Mouse (Mus musculus): ENCODE results near the gene Klhl41. TPM values are rescaled to one million over a fixed set of nuclear protein-coding genes. Genes with fewer than 3 reads are reported as not detected.
"Not testable (repeated sequence)": the region's sequence is repeated elsewhere in the genome, so short reads cannot be mapped to it uniquely, and the experiment has no call there.

Gene Klhl41
- polyA plus RNA-seq, 1 experiment from 2014 or later: 1.5 TPM

DNA sequence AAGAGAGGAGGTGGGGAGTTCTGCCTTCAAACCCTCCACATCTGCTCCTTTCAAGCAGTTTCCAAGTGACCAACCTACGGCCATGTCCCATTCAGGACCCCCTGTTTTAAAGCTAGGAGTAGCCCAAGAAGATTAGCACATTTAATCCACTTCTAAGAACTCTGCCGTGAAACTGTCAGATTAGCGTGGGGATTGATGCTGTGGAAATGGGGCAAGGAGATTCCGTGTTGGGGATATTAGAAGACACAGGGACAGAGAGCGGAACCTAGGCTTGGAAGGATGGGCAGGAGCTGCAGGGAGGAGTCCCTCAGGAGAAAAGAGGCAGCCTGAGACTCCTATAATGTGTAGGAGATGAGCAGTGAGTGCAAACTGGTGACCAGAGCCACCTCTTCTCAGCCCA lies 20.2 kb upstream of the Klhl41 start:
- no peaks in the 10 kb centered on the region for H3K27me3 ChIP-seq
- H3K4me2 ChIP-seq: no peak overlapping the region
- no peak overlapping the region for H3K27ac ChIP-seq (replicated peaks)
- no peaks in the 10 kb centered on the region for H3K36me3 ChIP-seq (replicated peaks)
- no peaks in the 10 kb centered on the region for H3K9me3 ChIP-seq (replicated peaks)
- ATAC-seq (ENCODE audit: insufficient read depth): no peak
- no peak overlapping the region for H3K9ac ChIP-seq
- H3K4me1 ChIP-seq (replicated peaks): peaks cover 13% of the 10 kb centered on the region
- whole genome bisulfite sequencing (ENCODE audit: insufficient replicate concordance): 71% methylated on average over 5 of the region's 5 CpGs
- H3K4me3 ChIP-seq (replicated peaks): no peak overlapping the region

DNA sequence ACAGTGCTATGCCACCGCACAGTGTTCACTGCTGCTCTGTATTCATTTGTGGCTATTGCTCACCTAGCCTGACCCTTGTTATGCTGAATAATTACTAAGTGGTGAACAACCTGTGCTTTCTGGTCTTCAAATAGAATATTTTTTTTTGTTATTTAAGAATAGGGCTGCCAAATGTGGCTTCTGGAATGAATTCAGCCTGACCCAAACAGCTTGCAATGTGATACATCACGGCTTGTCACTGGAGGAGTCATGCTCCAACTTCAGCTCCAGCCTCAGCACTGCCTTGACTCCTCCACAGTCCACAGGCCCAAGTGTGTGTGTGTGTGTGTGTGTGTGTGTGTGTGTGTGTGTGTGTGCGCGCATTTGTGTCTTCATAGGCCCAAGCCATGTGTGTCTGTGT lies 10.6 kb upstream of the Klhl41 start:
- ATAC-seq (ENCODE audit: insufficient read depth): no peak
- H3K27me3 ChIP-seq: no peaks in the 10 kb centered on the region
- no peak overlapping the region for H3K27ac ChIP-seq (replicated peaks)
- no peaks in the 10 kb centered on the region for H3K9me3 ChIP-seq (replicated peaks)
- WGBS (ENCODE audit: insufficient replicate concordance): 82% methylated on average over 4 of the region's 4 CpGs
- H3K9ac ChIP-seq: no peak overlapping the region
- no peaks in the 10 kb centered on the region for H3K4me1 ChIP-seq (replicated peaks)
- H3K4me2 ChIP-seq: no peak overlapping the region
- H3K36me3 ChIP-seq (replicated peaks): no peaks in the 10 kb centered on the region
- no peak overlapping the region for H3K4me3 ChIP-seq (replicated peaks)

DNA sequence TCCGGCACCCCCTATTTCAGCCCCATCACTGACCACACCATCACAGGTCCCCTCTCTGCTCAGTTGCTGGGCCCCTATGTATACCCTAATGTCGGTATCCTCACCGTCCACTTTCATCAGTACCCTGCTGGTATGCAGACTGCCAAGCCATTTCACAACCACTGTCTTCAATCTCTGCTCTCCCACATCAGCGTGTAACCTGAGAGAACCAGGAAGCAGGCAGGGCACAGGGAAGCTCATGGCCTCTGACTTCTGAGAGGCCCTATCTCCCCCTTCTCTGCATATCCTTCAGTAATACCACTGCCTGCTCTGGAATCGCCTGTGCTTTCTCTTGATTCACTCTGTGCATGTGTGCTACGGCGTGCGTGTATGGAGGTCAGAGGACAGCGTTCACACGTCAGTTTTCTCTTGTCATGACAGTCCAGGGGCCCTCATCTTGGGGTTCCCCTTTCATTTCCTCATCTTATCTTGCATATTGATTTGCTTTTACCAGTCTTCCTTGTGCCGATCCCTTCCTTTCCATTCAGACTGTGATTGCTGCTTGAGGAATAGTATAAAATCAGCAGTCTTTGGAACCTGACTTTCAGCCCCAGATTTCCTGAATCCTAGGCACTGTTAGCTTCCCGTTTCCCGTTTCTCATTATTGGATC lies 6.0 kb upstream of the Klhl41 start:
- no peaks in the 10 kb centered on the region for H3K4me1 ChIP-seq (replicated peaks)
- no peak overlapping the region for H3K27ac ChIP-seq (replicated peaks)
- WGBS (ENCODE audit: insufficient replicate concordance): 67% methylated on average over 13 of the region's 13 CpGs
- no peaks in the 10 kb centered on the region for H3K9me3 ChIP-seq (replicated peaks)
- H3K4me2 ChIP-seq: 0 out of 2 replicates have a peak overlapping the region, but pooled peaks have one; percentile 10
- no peak for ATAC-seq (ENCODE audit: insufficient read depth)
- H3K9ac ChIP-seq: no peak overlapping the region
- H3K4me3 ChIP-seq (replicated peaks): no peak overlapping the region
- H3K27me3 ChIP-seq: no peaks in the 10 kb centered on the region
- no peaks in the 10 kb centered on the region for H3K36me3 ChIP-seq (replicated peaks)

DNA sequence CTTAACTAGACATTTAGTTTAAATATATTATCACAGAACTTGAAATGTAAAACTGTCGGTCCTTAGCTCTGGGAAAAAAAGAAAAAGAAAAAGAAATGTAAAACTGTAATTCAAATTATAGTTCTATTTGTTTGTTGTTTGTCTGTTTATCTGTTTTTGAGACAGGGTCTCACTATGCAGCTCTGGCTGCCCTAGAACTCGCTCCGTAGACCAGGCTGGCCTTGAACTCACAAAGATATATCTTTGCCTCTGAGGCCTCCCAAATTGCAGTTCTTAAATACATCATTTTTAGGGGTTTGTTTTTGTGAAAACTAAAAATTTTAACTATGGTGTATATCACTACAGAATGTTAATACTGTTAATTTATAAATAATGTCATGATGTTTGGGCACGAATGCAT lies 2.3 kb upstream of the Klhl41 start:
- H3K27ac ChIP-seq (replicated peaks): no peak overlapping the region
- H3K4me3 ChIP-seq (replicated peaks): no peak overlapping the region
- no peaks in the 10 kb centered on the region for H3K27me3 ChIP-seq
- no peaks in the 10 kb centered on the region for H3K4me1 ChIP-seq (replicated peaks)
- no peak for ATAC-seq (ENCODE audit: insufficient read depth)
- no peak overlapping the region for H3K4me2 ChIP-seq
- H3K9me3 ChIP-seq (replicated peaks): no peaks in the 10 kb centered on the region
- WGBS (ENCODE audit: insufficient replicate concordance): 79% methylated on average over 4 of the region's 4 CpGs
- H3K9ac ChIP-seq: no peak overlapping the region
- H3K36me3 ChIP-seq (replicated peaks): no peaks in the 10 kb centered on the region

DNA sequence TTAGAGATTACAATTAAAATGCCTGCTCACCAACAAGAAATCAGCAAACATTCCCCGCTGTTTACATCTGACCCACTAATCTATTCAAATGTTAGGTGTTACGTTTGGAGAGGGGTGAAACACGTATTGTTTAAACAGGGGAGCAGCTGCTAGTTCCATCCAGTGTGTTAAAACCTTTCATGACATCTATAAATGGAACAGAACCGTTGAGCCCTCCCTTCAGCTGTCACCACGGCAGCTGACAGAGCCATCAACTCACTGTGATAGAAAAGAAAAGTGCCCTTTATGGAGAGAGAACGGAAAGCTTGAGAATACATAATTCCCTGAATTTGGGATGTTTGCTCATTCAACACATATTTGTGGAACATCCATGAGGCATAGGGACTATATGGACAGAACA lies 1.5 kb upstream of the Klhl41 start:
- Histone ChIP-seq H3K4me3 (replicated peaks) (no peak overlapping the region), H3K27me3 (no peaks in the 10 kb centered on the region), H3K9me3 (replicated peaks) (no peaks in the 10 kb centered on the region), H3K27ac (replicated peaks) (no peak overlapping the region), H3K36me3 (replicated peaks) (no peaks in the 10 kb centered on the region), H3K9ac (no peak overlapping the region), H3K4me1 (replicated peaks) (no peaks in the 10 kb centered on the region), H3K4me2 (no peak overlapping the region)
- ATAC-seq (ENCODE audit: insufficient read depth): no peak
- WGBS (ENCODE audit: insufficient replicate concordance): 64% methylated on average over 6 of the region's 6 CpGs

DNA sequence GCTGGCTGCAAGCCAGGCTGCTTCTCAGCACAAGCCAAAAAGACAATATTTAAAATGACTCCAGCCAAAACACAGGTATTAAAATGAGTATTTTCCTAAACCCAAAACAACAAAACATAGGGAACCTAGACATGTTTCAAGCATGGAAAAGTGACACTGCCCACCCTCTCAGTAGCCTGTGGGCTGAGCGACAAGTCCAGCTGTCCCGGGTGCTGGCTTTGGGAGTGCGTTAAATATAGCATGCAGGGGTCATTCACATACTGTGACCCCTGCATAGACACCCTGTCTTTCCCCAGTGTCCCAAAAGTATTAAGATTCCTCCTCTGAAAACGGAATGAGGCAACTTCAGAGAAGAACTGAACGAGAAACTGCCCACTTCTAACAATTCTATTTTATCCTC lies 3.8 kb downstream of the Klhl41 start:
- Histone ChIP-seq H3K36me3 (replicated peaks) (no peaks in the 10 kb centered on the region), H3K9ac (no peak overlapping the region), H3K27ac (replicated peaks) (no peak overlapping the region), H3K4me3 (replicated peaks) (no peak overlapping the region), H3K4me2 (no peak overlapping the region), H3K4me1 (replicated peaks) (no peaks in the 10 kb centered on the region), H3K9me3 (replicated peaks) (no peaks in the 10 kb centered on the region), H3K27me3 (no peaks in the 10 kb centered on the region)
- 53% methylated on average over 5 of the region's 5 CpGs for WGBS (ENCODE audit: insufficient replicate concordance)
- no peak for ATAC-seq (ENCODE audit: insufficient read depth)

DNA sequence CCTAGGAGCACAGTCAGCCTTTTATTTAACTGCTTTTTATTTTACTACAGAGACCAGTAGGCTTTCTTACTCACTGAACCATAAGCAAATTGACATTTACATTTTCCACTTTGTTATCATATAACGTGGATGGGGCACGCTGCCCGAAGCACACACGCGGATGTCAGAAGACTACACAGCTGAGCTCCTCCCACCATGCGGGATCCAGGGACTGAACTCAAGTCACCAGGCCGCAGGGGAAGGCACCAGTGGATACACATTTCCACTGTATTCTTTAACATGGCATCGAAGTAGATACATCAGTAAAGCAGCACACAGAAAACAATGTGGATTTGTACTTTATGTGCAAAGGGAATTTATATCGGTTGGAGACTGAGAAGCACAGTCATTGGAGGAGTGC lies 5.3 kb downstream of the Klhl41 start:
- Histone ChIP-seq H3K36me3 (replicated peaks) (no peaks in the 10 kb centered on the region), H3K27me3 (no peaks in the 10 kb centered on the region), H3K4me2 (no peak overlapping the region), H3K4me1 (replicated peaks) (no peaks in the 10 kb centered on the region), H3K9ac (no peak overlapping the region), H3K4me3 (replicated peaks) (no peak overlapping the region), H3K27ac (replicated peaks) (no peak overlapping the region), H3K9me3 (replicated peaks) (no peaks in the 10 kb centered on the region)
- ATAC-seq (ENCODE audit: insufficient read depth): no peak
- WGBS (ENCODE audit: insufficient replicate concordance): 77% methylated on average over 9 of the region's 9 CpGs

DNA sequence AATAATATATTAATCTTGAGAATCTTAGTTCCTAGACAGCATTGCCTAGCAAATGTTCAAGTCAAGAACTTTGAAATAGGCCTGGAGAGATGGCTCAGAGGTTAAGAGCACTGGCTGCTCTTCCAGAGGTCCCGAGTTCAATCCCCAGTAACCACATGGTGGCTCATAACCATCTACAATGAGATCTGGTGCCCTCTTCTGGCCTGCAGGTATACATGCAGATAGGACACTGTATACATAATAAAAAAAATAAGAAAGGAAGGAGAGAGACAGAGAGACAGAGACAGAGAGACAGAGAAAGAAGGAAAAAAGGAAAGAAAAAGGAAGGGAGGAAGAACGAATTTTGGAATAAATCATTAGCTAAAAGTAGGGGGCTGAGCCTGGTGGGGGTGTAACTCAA lies 6.8 kb downstream of the Klhl41 start:
- Histone ChIP-seq H3K4me3 (replicated peaks) (no peak overlapping the region), H3K36me3 (replicated peaks) (no peaks in the 10 kb centered on the region), H3K9ac (no peak overlapping the region), H3K9me3 (replicated peaks) (no peaks in the 10 kb centered on the region), H3K4me1 (replicated peaks) (no peaks in the 10 kb centered on the region), H3K4me2 (no peak overlapping the region), H3K27ac (replicated peaks) (no peak overlapping the region), H3K27me3 (no peaks in the 10 kb centered on the region)
- 21% methylated on average over 2 of the region's 2 CpGs for WGBS (ENCODE audit: insufficient replicate concordance)
- no peak for ATAC-seq (ENCODE audit: insufficient read depth)

DNA sequence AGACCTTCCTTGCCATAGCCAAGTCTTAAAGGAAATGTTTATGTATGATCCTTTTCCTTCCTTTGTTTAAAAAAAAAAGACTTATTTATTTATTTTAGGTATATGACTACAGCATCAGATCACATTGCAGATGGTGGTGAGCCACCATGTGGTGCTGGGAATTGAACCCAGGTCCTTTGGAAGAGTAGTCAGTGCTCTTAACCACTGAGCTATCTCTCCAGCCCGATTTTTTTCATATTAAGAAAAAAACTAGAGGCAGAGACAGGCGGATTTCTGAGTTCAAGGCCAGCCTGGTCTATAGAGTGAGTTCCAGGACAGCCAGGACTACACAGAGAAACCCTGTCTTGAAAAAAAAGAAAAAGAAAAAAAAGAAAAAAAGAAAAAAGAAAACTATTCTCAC lies 7.3 kb downstream of the Klhl41 start:
- ATAC-seq (ENCODE audit: insufficient read depth); H3K9ac ChIP-seq; H3K36me3 ChIP-seq (replicated peaks); H3K4me2 ChIP-seq; H3K27me3 ChIP-seq; H3K4me3 ChIP-seq (replicated peaks); H3K4me1 ChIP-seq (replicated peaks); H3K27ac ChIP-seq (replicated peaks); H3K9me3 ChIP-seq (replicated peaks): not testable (repeated sequence)
- WGBS (ENCODE audit: insufficient replicate concordance): 42% methylated on average over 2 of the region's 2 CpGs

DNA sequence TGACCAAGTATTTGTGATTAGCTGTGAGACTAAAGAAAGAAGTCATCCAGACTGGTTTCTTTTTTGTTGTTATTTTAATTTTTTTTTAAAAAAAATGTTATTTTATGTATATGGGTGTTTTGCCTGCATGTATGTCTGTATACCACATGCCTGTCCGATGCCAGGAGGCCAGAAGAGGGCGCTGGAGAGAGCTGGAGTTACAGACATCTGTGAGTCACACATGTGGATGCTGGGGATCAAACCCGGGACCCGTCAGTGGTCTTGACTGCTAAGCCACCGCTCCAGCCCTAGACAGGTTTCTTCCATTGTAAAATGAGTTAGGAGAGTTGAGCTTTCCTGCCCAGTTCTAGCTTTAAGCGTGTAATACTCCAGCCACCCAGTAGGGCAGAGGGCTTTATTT lies 10.1 kb downstream of the Klhl41 start:
- no peak overlapping the region for H3K4me3 ChIP-seq (replicated peaks)
- H3K4me2 ChIP-seq: no peak overlapping the region
- H3K4me1 ChIP-seq (replicated peaks): no peaks in the 10 kb centered on the region
- no peak overlapping the region for H3K9ac ChIP-seq
- no peak for ATAC-seq (ENCODE audit: insufficient read depth)
- no peaks in the 10 kb centered on the region for H3K9me3 ChIP-seq (replicated peaks)
- 47% methylated on average over 6 of the region's 6 CpGs for WGBS (ENCODE audit: insufficient replicate concordance)
- H3K36me3 ChIP-seq (replicated peaks): no peaks in the 10 kb centered on the region
- H3K27ac ChIP-seq (replicated peaks): no peak overlapping the region
- no peaks in the 10 kb centered on the region for H3K27me3 ChIP-seq

DNA sequence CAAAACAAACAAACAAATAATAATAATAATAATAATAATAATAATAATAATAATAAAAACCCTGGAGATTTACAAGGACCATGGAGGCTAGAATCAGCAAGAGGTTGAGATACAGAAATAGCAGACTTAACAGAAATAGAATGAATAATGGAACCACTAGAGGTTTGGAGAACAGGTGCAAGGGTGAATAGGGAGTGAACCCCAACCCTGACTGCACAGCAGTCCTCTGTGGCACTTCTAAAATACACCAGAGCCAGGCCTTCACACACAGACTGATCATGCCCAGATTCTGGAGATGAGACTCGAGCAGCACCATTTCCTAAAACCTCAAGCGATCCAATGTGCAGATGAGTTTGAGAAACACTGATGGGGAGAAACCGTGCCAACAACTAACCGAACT lies 12.0 kb downstream of the Klhl41 start:
- Histone ChIP-seq H3K9ac (no peak overlapping the region), H3K36me3 (replicated peaks) (no peaks in the 10 kb centered on the region), H3K4me3 (replicated peaks) (no peak overlapping the region), H3K4me2 (no peak overlapping the region), H3K27me3 (no peaks in the 10 kb centered on the region), H3K9me3 (replicated peaks) (no peaks in the 10 kb centered on the region), H3K27ac (replicated peaks) (no peak overlapping the region), H3K4me1 (replicated peaks) (no peaks in the 10 kb centered on the region)
- no peak for ATAC-seq (ENCODE audit: insufficient read depth)
- 65% methylated on average over 4 of the region's 4 CpGs for WGBS (ENCODE audit: insufficient replicate concordance)

DNA sequence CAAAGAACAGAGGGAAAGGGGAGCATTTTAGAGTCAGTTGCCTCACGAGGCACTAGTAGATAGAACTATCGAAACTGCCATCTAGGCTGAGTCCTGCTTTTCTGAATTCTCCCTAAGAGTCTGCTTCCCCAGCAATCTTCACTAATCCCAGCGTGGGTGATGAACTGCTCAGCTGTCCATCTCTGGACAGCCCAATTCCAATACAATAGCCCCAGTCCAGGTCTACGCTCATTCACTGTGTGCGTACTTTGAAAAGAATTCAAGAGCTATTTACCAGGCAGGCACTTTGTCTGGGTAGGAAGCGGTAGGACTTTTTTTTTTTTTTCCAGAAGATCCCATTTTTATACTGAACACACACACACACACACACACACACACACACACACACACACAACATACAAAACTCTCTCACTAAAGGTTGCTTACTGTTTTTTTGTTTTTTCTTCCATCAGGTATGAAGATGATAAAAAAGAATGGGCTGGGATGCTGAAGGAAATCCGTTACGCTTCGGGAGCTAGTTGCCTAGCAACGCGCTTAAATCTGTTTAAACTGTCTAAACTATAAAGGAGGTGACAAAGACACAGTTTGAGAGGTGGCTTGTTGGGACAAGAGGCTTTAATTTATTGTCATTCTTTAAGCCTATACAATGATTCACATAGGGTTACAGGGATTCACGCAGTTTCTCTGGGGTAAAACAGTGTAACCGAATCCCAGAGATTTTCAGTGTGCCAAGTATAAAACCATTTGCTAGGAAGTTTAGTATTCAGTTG lies 13.3 kb downstream of the Klhl41 start:
- H3K4me1 ChIP-seq (replicated peaks): no peaks in the 10 kb centered on the region
- H3K36me3 ChIP-seq (replicated peaks): no peaks in the 10 kb centered on the region
- H3K4me2 ChIP-seq: no peak overlapping the region
- H3K27me3 ChIP-seq: no peaks in the 10 kb centered on the region
- H3K4me3 ChIP-seq (replicated peaks): no peak overlapping the region
- no peak overlapping the region for H3K9ac ChIP-seq
- no peak for ATAC-seq (ENCODE audit: insufficient read depth)
- no peaks in the 10 kb centered on the region for H3K9me3 ChIP-seq (replicated peaks)
- WGBS (ENCODE audit: insufficient replicate concordance): 77% methylated on average over 13 of the region's 13 CpGs
- no peak overlapping the region for H3K27ac ChIP-seq (replicated peaks)

Measured in liver, embryonic 15.5 days (tissue).